Mouse (Mus musculus) megakaryocyte, embryonic 14.5 days (primary cell): ENCODE data around the gene 1700037C18Rik.

Source experiments
- FLI1 ChIP-seq: IDR thresholded peaks from 2 replicates; pipeline ENCODE4 v1.6.1; 2012; ENCODE audit warnings: low read length, inconsistent platforms, mixed read lengths
- GATA1 ChIP-seq: IDR thresholded peaks from 3 replicates; pipeline ENCODE4 v1.6.1; 2012; ENCODE audit warnings: mixed read lengths, low read length, inconsistent platforms, borderline replicate concordance

GRCm38 (mm10) chr16:3923966-3924365 is 15.5 kb upstream of the 1700037C18Rik start:
- TF ChIP-seq FLI1 (no peak), GATA1 (no peak)
